In genomic region chr1:69521656-69522055, GRCm38 (mm10) we compare ENCODE assay signal across 12 mouse cellular contexts.
"Had no signal": no experiment of that assay in that cellular context is flagged by ENCODE, and none has a peak within 500 bp of the region (broad histone marks: within the 10 kb centered on the region; RNA-seq: fewer than 3 reads in every experiment).

No protein-coding gene starts in this region.

- DNase-seq: gastrocnemius, postnatal 10 days; gastrocnemius, postnatal 25 days; heart, adult 2 months; heart, postnatal 10 days; heart, postnatal 4 days; kidney, adult 18-20 months; kidney, postnatal 10 days; kidney, postnatal 4 days; layer of hippocampus, adult 9-11 months; layer of hippocampus, postnatal 36 days; left cerebral cortex, postnatal 4 days; lung, adult 18-20 months had no signal
